Mouse (Mus musculus) intestine, embryonic 16.5 days (tissue): Measurements from ENCODE around the gene Rara. TPM values are rescaled to one million over a fixed set of nuclear protein-coding genes. Genes with fewer than 3 reads are reported as not detected.
"Not testable (repeated sequence)": the region's sequence is repeated elsewhere in the genome, so short reads cannot be mapped to it uniquely, and the experiment has no call there.

Experiments used
- ATAC-seq: fragments of 200-750 bp; cut with Nextera tagmentation; 2 replicates; pipeline ENCODE4 v1.8.0; 2017; ENCODE audit warnings: moderate TSS enrichment, moderate library complexity
- H3K27ac ChIP-seq: fragments of 300-500 bp; sonication (generic); 2 replicates; pipeline ENCODE4 v1.5.1; 2014; ENCODE audit warnings: mild to moderate bottlenecking, low read length
- H3K27me3 ChIP-seq: fragments of 300-500 bp; sonication (generic); replicated peaks from 2 replicates; pipeline ENCODE4 v1.6.1; 2014; ENCODE audit warnings: low read length, control low read depth, mixed read lengths; ENCODE audit not compliant: control insufficient read depth, insufficient read depth
- H3K36me3 ChIP-seq: fragments of 300-500 bp; sonication (generic); 2 replicates; pipeline ENCODE4 v1.6.1; 2014; ENCODE audit warnings: low read length, control low read depth; ENCODE audit not compliant: control insufficient read depth, insufficient read depth
- H3K4me1 ChIP-seq: fragments of 300-500 bp; sonication (generic); 2 replicates; pipeline ENCODE4 v1.6.1; 2014; ENCODE audit warnings: low read length, control low read depth, mixed read lengths; ENCODE audit not compliant: control insufficient read depth, insufficient read depth
- H3K4me2 ChIP-seq: fragments of 300-500 bp; sonication (generic); 2 replicates; pipeline ENCODE4 v1.6.1; 2014; ENCODE audit warnings: low read depth, low read length, control low read depth
- H3K4me3 ChIP-seq: fragments of 300-500 bp; sonication (generic); 2 replicates; pipeline ENCODE4 v1.5.1; 2014; ENCODE audit warnings: mild to moderate bottlenecking, low read length
- H3K9ac ChIP-seq: fragments of 300-500 bp; sonication (generic); 2 replicates; pipeline ENCODE4 v1.6.1; 2014; ENCODE audit warnings: low read depth, low read length
- H3K9me3 ChIP-seq: fragments of 300-500 bp; sonication (generic); 2 replicates; pipeline ENCODE4 v1.6.1; 2016; ENCODE audit warnings: low read length, control low read depth; ENCODE audit not compliant: control insufficient read depth
- WGBS: fragments of 180-500 bp; shearing (Covaris S2); extraction: QIAGEN DNeasy Blood & Tissue Kit; methylation state at CpG from one replicate; pipeline ENCODE4 v1.1.7; 2014; 5-methylcytosine and 5-hydroxymethylcytosine counted together
- polyA plus RNA-seq: library from polyadenylated mRNA; unstranded; fragments of >200 nt; fragmentation: Nextera tagmentation; extraction: Ambion mirVana; gene quantifications from 2 replicates; pipeline ENCODE4 v1.2.1, GENCODE M21; 2015

Rara gene
- polyA plus RNA-seq, 1 experiment from 2014 or later: 28.2 TPM

GRCm38 (mm10) chr11:98988260-98988659, 60.6 kb downstream of the Rara start:
- H3K9ac ChIP-seq, H3K4me1 ChIP-seq, H3K4me2 ChIP-seq, H3K27ac ChIP-seq, H3K4me3 ChIP-seq, ATAC-seq, H3K27me3 ChIP-seq, H3K36me3 ChIP-seq, H3K9me3 ChIP-seq: not testable (repeated sequence)
- WGBS: 88% methylated on average over 6 of the region's 6 CpGs

GRCm38 (mm10) chr11:98990866-98991265, 63.2 kb downstream of the Rara start:
- Histone ChIP-seq H3K4me1 (no peaks in the 10 kb centered on the region), H3K9me3 (no peaks in the 10 kb centered on the region), H3K36me3 (peaks cover 13% of the 10 kb centered on the region), H3K4me2 (no peak overlapping the region), H3K4me3 (no peak overlapping the region), H3K9ac (no peak overlapping the region), H3K27ac (no peak overlapping the region), H3K27me3 (no peaks in the 10 kb centered on the region)
- WGBS: 81% methylated on average over 6 of the region's 6 CpGs
- no peak for ATAC-seq

GRCm38 (mm10) chr11:98995987-98996386, 68.4 kb downstream of the Rara start:
- no peaks in the 10 kb centered on the region for H3K27me3 ChIP-seq
- no peaks in the 10 kb centered on the region for H3K9me3 ChIP-seq
- H3K4me1 ChIP-seq: no peaks in the 10 kb centered on the region
- WGBS: 93% methylated on average over 7 of the region's 7 CpGs
- H3K4me3 ChIP-seq: no peak overlapping the region
- no peak for ATAC-seq
- H3K9ac ChIP-seq: no peak overlapping the region
- no peak overlapping the region for H3K27ac ChIP-seq
- no peak overlapping the region for H3K4me2 ChIP-seq
- H3K36me3 ChIP-seq: peaks cover 35% of the 10 kb centered on the region

GRCm38 (mm10) chr11:98997659-98998058, 70.0 kb downstream of the Rara start:
- Histone ChIP-seq H3K9ac (no peak overlapping the region), H3K27me3 (no peaks in the 10 kb centered on the region), H3K4me3 (no peak overlapping the region), H3K27ac (no peak overlapping the region), H3K9me3 (no peaks in the 10 kb centered on the region), H3K4me2 (no peak overlapping the region), H3K36me3 (peaks cover 39% of the 10 kb centered on the region), H3K4me1 (no peaks in the 10 kb centered on the region)
- 74% methylated on average over 4 of the region's 4 CpGs for WGBS
- ATAC-seq: no peak

GRCm38 (mm10) chr11:98998776-98999175, 71.2 kb downstream of the Rara start:
- peaks cover 39% of the 10 kb centered on the region for H3K36me3 ChIP-seq
- H3K4me3 ChIP-seq: no peak overlapping the region
- no peak overlapping the region for H3K27ac ChIP-seq
- H3K4me2 ChIP-seq: no peak overlapping the region
- no peaks in the 10 kb centered on the region for H3K4me1 ChIP-seq
- H3K9me3 ChIP-seq: no peaks in the 10 kb centered on the region
- ATAC-seq: no peak
- no peaks in the 10 kb centered on the region for H3K27me3 ChIP-seq
- H3K9ac ChIP-seq: no peak overlapping the region

GRCm38 (mm10) chr11:98999243-98999642, 71.6 kb downstream of the Rara start:
- Histone ChIP-seq H3K9me3 (no peaks in the 10 kb centered on the region), H3K27ac (no peak overlapping the region), H3K4me2 (no peak overlapping the region), H3K4me1 (no peaks in the 10 kb centered on the region), H3K9ac (no peak overlapping the region), H3K4me3 (no peak overlapping the region), H3K27me3 (no peaks in the 10 kb centered on the region), H3K36me3 (peaks cover 38% of the 10 kb centered on the region)
- ATAC-seq: no peak
- WGBS: 92% methylated on average over 11 of the region's 11 CpGs

GRCm38 (mm10) chr11:99006788-99007187, 79.2 kb downstream of the Rara start:
- 88% methylated on average over 9 of the region's 9 CpGs for WGBS
- no peak overlapping the region for H3K27ac ChIP-seq
- H3K9me3 ChIP-seq: no peaks in the 10 kb centered on the region
- no peaks in the 10 kb centered on the region for H3K4me1 ChIP-seq
- H3K27me3 ChIP-seq: no peaks in the 10 kb centered on the region
- no peak overlapping the region for H3K4me3 ChIP-seq
- ATAC-seq: no peak
- no peak overlapping the region for H3K9ac ChIP-seq
- H3K36me3 ChIP-seq: peaks cover 16% of the 10 kb centered on the region
- H3K4me2 ChIP-seq: no peak overlapping the region

- Histone ChIP-seq H3K4me2 (no peak overlapping the region), H3K9me3 (no peaks in the 10 kb centered on the region), H3K4me1 (no peaks in the 10 kb centered on the region), H3K27ac (no peak overlapping the region), H3K4me3 (no peak overlapping the region), H3K9ac (no peak overlapping the region), H3K36me3 (peaks cover 10% of the 10 kb centered on the region), H3K27me3 (no peaks in the 10 kb centered on the region)
- WGBS: 76% methylated on average over 4 of the region's 4 CpGs
- ATAC-seq: no peak
Observed at GRCm38 (mm10) chr11:99010124-99010523, 82.5 kb downstream of the Rara start.

- no peak for ATAC-seq
- peaks cover 14% of the 10 kb centered on the region for H3K36me3 ChIP-seq
- no peaks in the 10 kb centered on the region for H3K9me3 ChIP-seq
- no peak overlapping the region for H3K27ac ChIP-seq
- no peak overlapping the region for H3K4me2 ChIP-seq
- no peak overlapping the region for H3K4me3 ChIP-seq
- H3K9ac ChIP-seq: no peak overlapping the region
- 93% methylated on average over 5 of the region's 5 CpGs for WGBS
- no peaks in the 10 kb centered on the region for H3K4me1 ChIP-seq
- H3K27me3 ChIP-seq: no peaks in the 10 kb centered on the region
Observed at GRCm38 (mm10) chr11:99010706-99011105, 83.1 kb downstream of the Rara start.

GRCm38 (mm10) chr11:99013856-99014255, 86.2 kb downstream of the Rara start:
- ATAC-seq: no peak
- no peaks in the 10 kb centered on the region for H3K27me3 ChIP-seq

More at GRCm38 (mm10) chr11:99013856-99014255, 86.2 kb downstream of the Rara start:
- 89% methylated on average over 1 of the region's 1 CpGs for WGBS
- Histone ChIP-seq H3K9ac (no peak overlapping the region), H3K4me3 (no peak overlapping the region), H3K4me1 (no peaks in the 10 kb centered on the region), H3K36me3 (peaks cover 12% of the 10 kb centered on the region), H3K27ac (no peak overlapping the region), H3K9me3 (no peaks in the 10 kb centered on the region), H3K4me2 (no peak overlapping the region)
